Mouse (Mus musculus): ENCODE results near the gene Fntb. TPM values are rescaled to one million over a fixed set of nuclear protein-coding genes. Genes with fewer than 3 reads are reported as not detected.

Fntb gene
- total and polyA plus RNA-seq, 3 experiments = 10.4 to 79.8 (median 30.1) TPM

GRCm38 (mm10) chr12:76941524-76941923 is 176.1 kb downstream of the Fntb start:
- H3K4me1 ChIP-seq (ENCODE audit: insufficient read depth, low read depth, low read length) = peaks cover 45% of the 10 kb centered on the region

GRCm38 (mm10) chr12:76942476-76942875 is 177.1 kb downstream of the Fntb start:
- TF ChIP-seq POLR2AphosphoS5 (IDR thresholded peaks at IDR 0.05; ENCODE audit: insufficient replicate concordance, low read depth, low read length) = no peak
- no peak for TF ChIP-seq CTCF (IDR thresholded peaks at IDR 0.05; ENCODE audit: low read depth, low read length)
- no peak for TF ChIP-seq TAL1 (conservative IDR thresholded peaks at IDR 0.05; ENCODE audit: low read depth, low read length)
- no peak for TF ChIP-seq GATA2 (IDR thresholded peaks at IDR 0.05; ENCODE audit: borderline replicate concordance, low read depth, low read length)
- TF ChIP-seq GATA1 (IDR thresholded peaks at IDR 0.05; ENCODE audit: borderline replicate concordance, low read length) = no peak
- H3K4me1 ChIP-seq (ENCODE audit: insufficient read depth, low read depth, low read length) = peaks cover 47% of the 10 kb centered on the region
- DNase-seq (ENCODE audit: low spot score) (no peak), ATAC-seq (ENCODE audit: extremely low read depth, insufficient number of reproducible peaks, low FRiP score, poor library complexity, severe bottlenecking) (no peak)
- H3K27me3 ChIP-seq (ENCODE audit: insufficient read depth, low read length) = no peaks in the 10 kb centered on the region
- peaks cover 98% of the 10 kb centered on the region for H3K36me3 ChIP-seq (replicated peaks)
- no peaks in the 10 kb centered on the region for H3K9me3 ChIP-seq (replicated peaks)
- H3K4me3 ChIP-seq (ENCODE audit: low read depth, low read length) = no peak overlapping the region

More at GRCm38 (mm10) chr12:76941524-76941923, 176.1 kb downstream of the Fntb start:
- DNase-seq (ENCODE audit: low spot score) (peak; percentile 29), ATAC-seq (ENCODE audit: extremely low read depth, insufficient number of reproducible peaks, low FRiP score, poor library complexity, severe bottlenecking) (peak; percentile 82)
- TF ChIP-seq CTCF (IDR thresholded peaks at IDR 0.05; ENCODE audit: low read depth, low read length) (no peak), POLR2AphosphoS5 (IDR thresholded peaks at IDR 0.05; ENCODE audit: insufficient replicate concordance, low read depth, low read length) (no peak), TAL1 (conservative IDR thresholded peaks at IDR 0.05; ENCODE audit: low read depth, low read length) (peak; percentile 47; the same call in 1 of the 2 replicates)
- Histone ChIP-seq H3K27me3 (ENCODE audit: insufficient read depth, low read length) (no peaks in the 10 kb centered on the region), H3K4me3 (ENCODE audit: low read depth, low read length) (no peak overlapping the region), H3K36me3 (replicated peaks) (peaks cover 99% of the 10 kb centered on the region), H3K9me3 (replicated peaks) (no peaks in the 10 kb centered on the region)

GRCm38 (mm10) chr12:76943046-76943445 is 177.7 kb downstream of the Fntb start:
- TF ChIP-seq CTCF (IDR thresholded peaks at IDR 0.05; ENCODE audit: low read depth, low read length) = no peak
- TF ChIP-seq TAL1 (conservative IDR thresholded peaks at IDR 0.05; ENCODE audit: low read depth, low read length) = no peak
- no peak for TF ChIP-seq GATA1 (IDR thresholded peaks at IDR 0.05; ENCODE audit: borderline replicate concordance, low read length)
- TF ChIP-seq GATA2 (IDR thresholded peaks at IDR 0.05; ENCODE audit: borderline replicate concordance, low read depth, low read length) = no peak
- TF ChIP-seq POLR2AphosphoS5 (IDR thresholded peaks at IDR 0.05; ENCODE audit: insufficient replicate concordance, low read depth, low read length) = no peak
- H3K9me3 ChIP-seq (replicated peaks) = no peaks in the 10 kb centered on the region
- peaks cover 99% of the 10 kb centered on the region for H3K36me3 ChIP-seq (replicated peaks)
- DNase-seq (ENCODE audit: low spot score) = peak; percentile 63
- H3K27me3 ChIP-seq (ENCODE audit: insufficient read depth, low read length) = no peaks in the 10 kb centered on the region
- H3K4me1 ChIP-seq (ENCODE audit: insufficient read depth, low read depth, low read length) = peaks cover 47% of the 10 kb centered on the region
- no peak overlapping the region for H3K4me3 ChIP-seq (ENCODE audit: low read depth, low read length)
- ATAC-seq (ENCODE audit: extremely low read depth, insufficient number of reproducible peaks, low FRiP score, poor library complexity, severe bottlenecking) = no peak

- Histone ChIP-seq H3K4me1 (ENCODE audit: insufficient read depth, low read depth, low read length) (peaks cover 48% of the 10 kb centered on the region), H3K4me3 (ENCODE audit: low read depth, low read length) (no peak overlapping the region), H3K27me3 (ENCODE audit: insufficient read depth, low read length) (no peaks in the 10 kb centered on the region), H3K36me3 (replicated peaks) (peaks cover 99% of the 10 kb centered on the region), H3K9me3 (replicated peaks) (no peaks in the 10 kb centered on the region)
- no peak for TF ChIP-seq TAL1 (conservative IDR thresholded peaks at IDR 0.05; ENCODE audit: low read depth, low read length)
- TF ChIP-seq GATA2 (IDR thresholded peaks at IDR 0.05; ENCODE audit: borderline replicate concordance, low read depth, low read length) = no peak
- TF ChIP-seq GATA1 (IDR thresholded peaks at IDR 0.05; ENCODE audit: borderline replicate concordance, low read length) = no peak
- no peak for TF ChIP-seq CTCF (IDR thresholded peaks at IDR 0.05; ENCODE audit: low read depth, low read length)
- no peak for TF ChIP-seq POLR2AphosphoS5 (IDR thresholded peaks at IDR 0.05; ENCODE audit: insufficient replicate concordance, low read depth, low read length)
- ATAC-seq (ENCODE audit: extremely low read depth, insufficient number of reproducible peaks, low FRiP score, poor library complexity, severe bottlenecking) = no peak
- no peak for DNase-seq (ENCODE audit: low spot score)
These were observed 178.1 kb downstream of the Fntb start for GRCm38 (mm10) chr12:76943466-76943865.

- Histone ChIP-seq H3K4me1 (ENCODE audit: insufficient read depth, low read depth, low read length) (peaks cover 38% of the 10 kb centered on the region), H3K27me3 (ENCODE audit: insufficient read depth, low read length) (no peaks in the 10 kb centered on the region), H3K4me3 (ENCODE audit: low read depth, low read length) (no peak overlapping the region), H3K9me3 (replicated peaks) (no peaks in the 10 kb centered on the region), H3K36me3 (replicated peaks) (peaks cover 99% of the 10 kb centered on the region)
- DNase-seq (ENCODE audit: low spot score) = no peak
- ATAC-seq (ENCODE audit: extremely low read depth, insufficient number of reproducible peaks, low FRiP score, poor library complexity, severe bottlenecking) = no peak
- TF ChIP-seq TAL1 (conservative IDR thresholded peaks at IDR 0.05; ENCODE audit: low read depth, low read length) (no peak), GATA1 (IDR thresholded peaks at IDR 0.05; ENCODE audit: borderline replicate concordance, low read length) (no peak), POLR2AphosphoS5 (IDR thresholded peaks at IDR 0.05; ENCODE audit: insufficient replicate concordance, low read depth, low read length) (no peak), GATA2 (IDR thresholded peaks at IDR 0.05; ENCODE audit: borderline replicate concordance, low read depth, low read length) (no peak), CTCF (IDR thresholded peaks at IDR 0.05; ENCODE audit: low read depth, low read length) (no peak)
These were observed 182.1 kb downstream of the Fntb start for GRCm38 (mm10) chr12:76947487-76947886.

GRCm38 (mm10) chr12:76948185-76948584 is 182.8 kb downstream of the Fntb start:
- no peak for ATAC-seq (ENCODE audit: extremely low read depth, insufficient number of reproducible peaks, low FRiP score, poor library complexity, severe bottlenecking)

More at GRCm38 (mm10) chr12:76948185-76948584, 182.8 kb downstream of the Fntb start:
- H3K36me3 ChIP-seq (replicated peaks) = peaks cover 99% of the 10 kb centered on the region
- H3K9me3 ChIP-seq (replicated peaks) = no peaks in the 10 kb centered on the region
- TF ChIP-seq GATA2 (IDR thresholded peaks at IDR 0.05; ENCODE audit: borderline replicate concordance, low read depth, low read length) (no peak), GATA1 (IDR thresholded peaks at IDR 0.05; ENCODE audit: borderline replicate concordance, low read length) (no peak), POLR2AphosphoS5 (IDR thresholded peaks at IDR 0.05; ENCODE audit: insufficient replicate concordance, low read depth, low read length) (no peak), CTCF (IDR thresholded peaks at IDR 0.05; ENCODE audit: low read depth, low read length) (no peak), TAL1 (conservative IDR thresholded peaks at IDR 0.05; ENCODE audit: low read depth, low read length) (no peak)
- H3K27me3 ChIP-seq (ENCODE audit: insufficient read depth, low read length) = no peaks in the 10 kb centered on the region
- DNase-seq (ENCODE audit: low spot score) = no peak
- H3K4me1 ChIP-seq (ENCODE audit: insufficient read depth, low read depth, low read length) = peaks cover 34% of the 10 kb centered on the region
- H3K4me3 ChIP-seq (ENCODE audit: low read depth, low read length) = no peak overlapping the region
